Mouse (Mus musculus): ENCODE measurements around the gene Fam198b. TPM values are rescaled to one million over a fixed set of nuclear protein-coding genes. Genes with fewer than 3 reads are reported as not detected.

The Fam198b gene
- polyA plus RNA-seq, 1 experiment from 2014 or later = 2.1 TPM

- WGBS = 83% methylated on average over 11 of the region's 11 CpGs
- H3K36me3 ChIP-seq (replicated peaks) = no peaks in the 10 kb centered on the region
- peaks cover 16% of the 10 kb centered on the region for H3K4me1 ChIP-seq
- DNase-seq (ENCODE audit: extremely low spot score, low spot score) = no peak
- H3K27me3 ChIP-seq (ENCODE audit: poor library complexity, severe bottlenecking) = no peaks in the 10 kb centered on the region
- no peak overlapping the region for H3K4me3 ChIP-seq
- H3K9me3 ChIP-seq = no peaks in the 10 kb centered on the region
- no peak overlapping the region for H3K27ac ChIP-seq
These were observed 93.5 kb downstream of the Fam198b start for GRCm38 (mm10) chr3:79977656-79978450.

GRCm38 (mm10) chr3:79980714-79981113 is 96.4 kb downstream of the Fam198b start:
- Histone ChIP-seq H3K27ac (no peak overlapping the region), H3K36me3 (replicated peaks) (no peaks in the 10 kb centered on the region), H3K4me1 (peaks cover 12% of the 10 kb centered on the region), H3K4me3 (no peak overlapping the region), H3K27me3 (ENCODE audit: poor library complexity, severe bottlenecking) (no peaks in the 10 kb centered on the region), H3K9me3 (no peaks in the 10 kb centered on the region)
- 82% methylated on average over 1 of the region's 1 CpGs for WGBS
- no peak for DNase-seq (ENCODE audit: extremely low spot score, low spot score)

- 69% methylated on average over 2 of the region's 2 CpGs for WGBS
- H3K36me3 ChIP-seq (replicated peaks) = no peaks in the 10 kb centered on the region
- H3K9me3 ChIP-seq = no peaks in the 10 kb centered on the region
- no peak overlapping the region for H3K27ac ChIP-seq
- H3K27me3 ChIP-seq (ENCODE audit: poor library complexity, severe bottlenecking) = no peaks in the 10 kb centered on the region
- H3K4me3 ChIP-seq = no peak overlapping the region
- H3K4me1 ChIP-seq = 0 out of 2 replicates have a peak, but pooled peaks cover 3% of the 10 kb centered on the region
- no peak for DNase-seq (ENCODE audit: extremely low spot score, low spot score)
These were observed 99.7 kb downstream of the Fam198b start for GRCm38 (mm10) chr3:79983961-79984419.

GRCm38 (mm10) chr3:79984542-79984941 is 100.2 kb downstream of the Fam198b start:
- 76% methylated on average over 1 of the region's 1 CpGs for WGBS

GRCm38 (mm10) chr3:79989250-79989649 is 104.9 kb downstream of the Fam198b start:
- no peak for DNase-seq (ENCODE audit: extremely low spot score, low spot score)
- Histone ChIP-seq H3K36me3 (replicated peaks) (no peaks in the 10 kb centered on the region), H3K4me1 (peaks cover 8% of the 10 kb centered on the region; the same call in 1 of the 2 replicates), H3K4me3 (no peak overlapping the region), H3K9me3 (no peaks in the 10 kb centered on the region), H3K27me3 (ENCODE audit: poor library complexity, severe bottlenecking) (no peaks in the 10 kb centered on the region), H3K27ac (no peak overlapping the region)
- WGBS = 78% methylated on average over 8 of the region's 8 CpGs

More at GRCm38 (mm10) chr3:79984542-79984941, 100.2 kb downstream of the Fam198b start:
- Histone ChIP-seq H3K27me3 (ENCODE audit: poor library complexity, severe bottlenecking) (no peaks in the 10 kb centered on the region), H3K4me3 (no peak overlapping the region), H3K27ac (no peak overlapping the region), H3K36me3 (replicated peaks) (no peaks in the 10 kb centered on the region), H3K4me1 (0 out of 2 replicates have a peak, but pooled peaks cover 3% of the 10 kb centered on the region), H3K9me3 (no peaks in the 10 kb centered on the region)
- DNase-seq (ENCODE audit: extremely low spot score, low spot score) = no peak

GRCm38 (mm10) chr3:79989911-79990310 is 105.6 kb downstream of the Fam198b start:
- DNase-seq (ENCODE audit: extremely low spot score, low spot score) = no peak
- Histone ChIP-seq H3K4me1 (peaks cover 8% of the 10 kb centered on the region; the same call in 1 of the 2 replicates), H3K36me3 (replicated peaks) (no peaks in the 10 kb centered on the region), H3K4me3 (no peak overlapping the region), H3K27ac (no peak overlapping the region), H3K9me3 (no peaks in the 10 kb centered on the region), H3K27me3 (ENCODE audit: poor library complexity, severe bottlenecking) (no peaks in the 10 kb centered on the region)
- 82% methylated on average over 2 of the region's 2 CpGs for WGBS

GRCm38 (mm10) chr3:79990480-79990879 is 106.1 kb downstream of the Fam198b start:
- peaks cover 8% of the 10 kb centered on the region; the same call in 1 of the 2 replicates for H3K4me1 ChIP-seq
- H3K4me3 ChIP-seq = no peak overlapping the region
- H3K36me3 ChIP-seq (replicated peaks) = no peaks in the 10 kb centered on the region
- no peaks in the 10 kb centered on the region for H3K9me3 ChIP-seq
- H3K27ac ChIP-seq = no peak overlapping the region
- no peaks in the 10 kb centered on the region for H3K27me3 ChIP-seq (ENCODE audit: poor library complexity, severe bottlenecking)
- DNase-seq (ENCODE audit: extremely low spot score, low spot score) = no peak

- 71% methylated on average over 5 of the region's 5 CpGs for WGBS
- no peak overlapping the region for H3K4me3 ChIP-seq
These were observed 109.8 kb downstream of the Fam198b start for GRCm38 (mm10) chr3:79994029-79994539.

GRCm38 (mm10) chr3:79995726-79996125 is 111.4 kb downstream of the Fam198b start:
- Histone ChIP-seq H3K4me3 (no peak overlapping the region), H3K27ac (no peak overlapping the region), H3K36me3 (replicated peaks) (no peaks in the 10 kb centered on the region), H3K4me1 (no peaks in the 10 kb centered on the region), H3K27me3 (ENCODE audit: poor library complexity, severe bottlenecking) (no peaks in the 10 kb centered on the region), H3K9me3 (no peaks in the 10 kb centered on the region)
- no peak for DNase-seq (ENCODE audit: extremely low spot score, low spot score)
- 75% methylated on average over 6 of the region's 6 CpGs for WGBS

More at GRCm38 (mm10) chr3:79994029-79994539, 109.8 kb downstream of the Fam198b start:
- DNase-seq (ENCODE audit: extremely low spot score, low spot score) = no peak
- H3K27me3 ChIP-seq (ENCODE audit: poor library complexity, severe bottlenecking) = no peaks in the 10 kb centered on the region
- H3K27ac ChIP-seq = no peak overlapping the region
- no peaks in the 10 kb centered on the region for H3K36me3 ChIP-seq (replicated peaks)
- H3K9me3 ChIP-seq = no peaks in the 10 kb centered on the region
- H3K4me1 ChIP-seq = peaks cover 8% of the 10 kb centered on the region; the same call in 1 of the 2 replicates

Other genes with a start within 250 kb of the Fam198b start
- gene Rxfp1, start 146.7 kb upstream of the Fam198b start, polyA plus RNA-seq (2016; fragmentation: Nextera tagmentation; extraction: Ambion mirVana) = not detected in 2 replicates
- 3.7 and 4.1 TPM in 2 replicates for gene Tmem144, start 31.8 kb upstream of the Fam198b start, polyA plus RNA-seq (2016; fragmentation: Nextera tagmentation; extraction: Ambion mirVana)